Mouse (Mus musculus) embryonic facial prominence, embryonic 14.5 days (tissue): ENCODE results near the gene Nploc4. TPM values are rescaled to one million over a fixed set of nuclear protein-coding genes. Genes with fewer than 3 reads are reported as not detected.

Experiments used
- ATAC-seq: fragments of 200-750 bp; cut with Nextera tagmentation; 2 replicates; pipeline ENCODE4 v1.8.0; 2017; ENCODE audit warnings: low read depth, moderate number of reproducible peaks, moderate TSS enrichment
- DNase-seq: peaks from one replicate; pipeline ENCODE4 v3.0.0-alpha.2; 2015; ENCODE audit warnings: low spot score
- H3K27ac ChIP-seq: fragments of 300-500 bp; sonication (generic); replicated peaks from 2 replicates; pipeline ENCODE4 v1.5.1; 2014; ENCODE audit warnings: low read depth, mild to moderate bottlenecking, low read length, moderate library complexity
- H3K27me3 ChIP-seq: fragments of 300-500 bp; sonication (generic); replicated peaks from 2 replicates; pipeline ENCODE4 v1.6.1; 2014; ENCODE audit warnings: low read length; ENCODE audit not compliant: control insufficient read depth, insufficient read depth
- H3K36me3 ChIP-seq: fragments of 300-500 bp; sonication (generic); 2 replicates; pipeline ENCODE4 v1.6.1; 2014; ENCODE audit warnings: low read length, mixed read lengths; ENCODE audit not compliant: control insufficient read depth, insufficient read depth
- H3K4me1 ChIP-seq: fragments of 300-500 bp; sonication (generic); 2 replicates; pipeline ENCODE4 v1.6.1; 2014; ENCODE audit warnings: antibody characterized with exemption, low read length; ENCODE audit not compliant: control insufficient read depth, insufficient read depth
- H3K4me2 ChIP-seq: fragments of 300-500 bp; sonication (generic); 2 replicates; pipeline ENCODE4 v1.6.1; 2014; ENCODE audit warnings: low read depth, mild to moderate bottlenecking, low read length, moderate library complexity, mixed read lengths
- H3K4me3 ChIP-seq: fragments of 300-500 bp; sonication (generic); 2 replicates; pipeline ENCODE4 v1.5.1; 2014; ENCODE audit warnings: low read depth, mild to moderate bottlenecking, low read length
- H3K9ac ChIP-seq: fragments of 300-500 bp; sonication (generic); 2 replicates; pipeline ENCODE4 v1.6.1; 2014; ENCODE audit warnings: low read depth, mild to moderate bottlenecking, low read length, moderate library complexity, mixed read lengths
- H3K9me3 ChIP-seq: fragments of 300-500 bp; sonication (generic); 2 replicates; pipeline ENCODE4 v1.6.1; 2016; ENCODE audit warnings: low read length; ENCODE audit not compliant: control insufficient read depth
- WGBS: fragments of 180-500 bp; shearing (Covaris S2); extraction: QIAGEN DNeasy Blood & Tissue Kit; methylation state at CpG from one replicate; pipeline ENCODE4 v1.1.7; 2014; 5-methylcytosine and 5-hydroxymethylcytosine counted together
- polyA plus RNA-seq: library from polyadenylated mRNA; unstranded; fragments of >200 nt; fragmentation: Nextera tagmentation; extraction: Ambion mirVana; gene quantifications from 2 replicates; pipeline ENCODE4 v1.2.1, GENCODE M21; 2014

Gene Nploc4
- polyA plus RNA-seq, 1 experiment from 2014 or later: 38.1 TPM

GRCm38 (mm10) chr11:120464365-120464764 lies 26.9 kb upstream of the Nploc4 start:
- Histone ChIP-seq H3K27me3 (no peaks in the 10 kb centered on the region), H3K4me2 (no peak overlapping the region), H3K9me3 (no peaks in the 10 kb centered on the region), H3K36me3 (peaks cover 61% of the 10 kb centered on the region), H3K9ac (no peak overlapping the region), H3K4me3 (no peak overlapping the region), H3K27ac (no peak overlapping the region), H3K4me1 (peaks cover 15% of the 10 kb centered on the region)
- no peak for ATAC-seq
- WGBS: 84% methylated on average over 5 of the region's 5 CpGs
- no peak for DNase-seq

DNA sequence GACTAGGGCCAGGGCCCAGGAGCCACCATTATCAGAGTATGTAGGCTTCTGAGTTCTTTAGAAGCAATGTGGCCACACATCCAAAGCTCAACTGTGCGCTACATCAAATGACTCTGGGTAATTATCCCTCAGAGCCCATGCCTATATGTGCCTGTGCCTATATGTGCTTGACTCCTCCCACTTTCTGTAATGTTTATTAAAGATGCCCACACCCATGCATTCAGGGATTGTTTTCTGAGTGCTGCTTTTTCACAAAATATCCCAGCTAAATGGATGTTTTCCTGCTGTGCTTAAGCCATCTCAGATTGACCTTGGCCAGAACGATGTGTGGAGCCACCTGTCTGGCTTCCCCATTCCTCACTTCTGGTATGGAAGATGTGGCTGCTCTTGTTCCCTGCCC lies 26.0 kb upstream of the Nploc4 start:
- no peak overlapping the region for H3K9ac ChIP-seq
- H3K27me3 ChIP-seq: no peaks in the 10 kb centered on the region
- H3K9me3 ChIP-seq: no peaks in the 10 kb centered on the region
- H3K4me2 ChIP-seq: no peak overlapping the region
- 88% methylated on average over 2 of the region's 2 CpGs for WGBS
- ATAC-seq (no peak), DNase-seq (no peak)
- H3K36me3 ChIP-seq: peaks cover 59% of the 10 kb centered on the region
- H3K4me1 ChIP-seq: peaks cover 12% of the 10 kb centered on the region
- H3K27ac ChIP-seq: no peak overlapping the region
- H3K4me3 ChIP-seq: no peak overlapping the region

GRCm38 (mm10) chr11:120458847-120459597 lies 21.5 kb upstream of the Nploc4 start:
- Histone ChIP-seq H3K27ac (peak overlapping the region; percentile 76; the same call in 1 of the 2 replicates), H3K4me1 (no peaks in the 10 kb centered on the region; the same call in 1 of the 2 replicates), H3K9ac (peak overlapping the region; percentile 94), H3K9me3 (no peaks in the 10 kb centered on the region), H3K4me3 (peak overlapping the region; percentile 71), H3K36me3 (peaks cover 44% of the 10 kb centered on the region), H3K27me3 (no peaks in the 10 kb centered on the region), H3K4me2 (peak overlapping the region; percentile 72)
- DNase-seq: no peak
- no peak for ATAC-seq
- WGBS: 74% methylated on average over 6 of the region's 6 CpGs

- peak; percentile 92 for ATAC-seq
Observed at GRCm38 (mm10) chr11:120457772-120458751, 20.6 kb upstream of the Nploc4 start, which contains the start of the genes Oxld1 and Ccdc137. Gene Oxld1, minus strand, starts transcription at chr11:120458068. Gene Ccdc137, plus strand, starts transcription at chr11:120458115.

DNA sequence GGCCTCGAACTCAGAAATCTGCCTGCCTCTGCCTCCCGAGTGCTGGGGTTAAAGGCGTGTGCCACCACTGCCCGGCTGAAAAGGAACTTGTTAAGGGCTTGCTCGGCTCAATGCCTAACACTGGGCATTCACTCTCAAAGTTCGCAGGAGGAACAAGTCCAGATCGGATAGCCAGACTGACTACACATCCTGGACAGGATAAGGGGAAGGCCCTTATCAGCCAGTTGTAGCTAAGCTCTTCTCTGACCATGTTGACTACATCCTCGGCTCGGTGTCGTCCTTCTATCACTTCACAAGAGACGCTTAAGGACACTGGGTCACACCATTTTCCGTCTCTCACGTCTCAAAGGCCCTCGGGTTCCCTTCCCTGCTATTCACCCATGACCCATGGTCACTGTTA lies 19.9 kb upstream of the Nploc4 start:
- DNase-seq: no peak
- peak; percentile 14 for ATAC-seq
- peak overlapping the region; percentile 76 for H3K27ac ChIP-seq
- H3K36me3 ChIP-seq: peaks cover 30% of the 10 kb centered on the region
- H3K27me3 ChIP-seq: no peaks in the 10 kb centered on the region
- H3K4me1 ChIP-seq: no peaks in the 10 kb centered on the region; the same call in 1 of the 2 replicates
- peak overlapping the region; percentile 72 for H3K4me2 ChIP-seq
- peak overlapping the region; percentile 71 for H3K4me3 ChIP-seq
- no peaks in the 10 kb centered on the region for H3K9me3 ChIP-seq
- WGBS: 37% methylated on average over 14 of the region's 14 CpGs
- peak overlapping the region; percentile 94 for H3K9ac ChIP-seq

More at GRCm38 (mm10) chr11:120457772-120458751, 20.6 kb upstream of the Nploc4 start, which contains the start of the genes Oxld1 and Ccdc137:
- Histone ChIP-seq H3K4me3 (peak within 1 kb of the TSS; percentile 71), H3K27ac (peak within 1 kb of the TSS; percentile 76), H3K4me2 (peak within 1 kb of the TSS; percentile 72), H3K9ac (peak within 1 kb of the TSS; percentile 94), H3K4me1 (no peaks in the 10 kb centered on the region; the same call in 1 of the 2 replicates), H3K36me3 (peaks cover 35% of the 10 kb centered on the region), H3K27me3 (no peaks in the 10 kb centered on the region), H3K9me3 (no peaks in the 10 kb centered on the region)
- DNase-seq: peak; percentile 94
- 6% methylated on average over 51 of the region's 62 CpGs for WGBS

GRCm38 (mm10) chr11:120455413-120455812 lies 17.9 kb upstream of the Nploc4 start:
- Histone ChIP-seq H3K4me2 (no peak overlapping the region), H3K9me3 (no peaks in the 10 kb centered on the region), H3K27me3 (no peaks in the 10 kb centered on the region), H3K27ac (no peak overlapping the region), H3K4me3 (no peak overlapping the region), H3K9ac (no peak overlapping the region), H3K36me3 (peaks cover 11% of the 10 kb centered on the region; the same call in 1 of the 2 replicates), H3K4me1 (no peaks in the 10 kb centered on the region; the same call in 1 of the 2 replicates)
- WGBS: 97% methylated on average over 7 of the region's 7 CpGs
- ATAC-seq (no peak), DNase-seq (no peak)

GRCm38 (mm10) chr11:120454965-120455364 lies 17.5 kb upstream of the Nploc4 start:
- no peaks in the 10 kb centered on the region; the same call in 1 of the 2 replicates for H3K4me1 ChIP-seq
- no peak overlapping the region for H3K27ac ChIP-seq

DNA sequence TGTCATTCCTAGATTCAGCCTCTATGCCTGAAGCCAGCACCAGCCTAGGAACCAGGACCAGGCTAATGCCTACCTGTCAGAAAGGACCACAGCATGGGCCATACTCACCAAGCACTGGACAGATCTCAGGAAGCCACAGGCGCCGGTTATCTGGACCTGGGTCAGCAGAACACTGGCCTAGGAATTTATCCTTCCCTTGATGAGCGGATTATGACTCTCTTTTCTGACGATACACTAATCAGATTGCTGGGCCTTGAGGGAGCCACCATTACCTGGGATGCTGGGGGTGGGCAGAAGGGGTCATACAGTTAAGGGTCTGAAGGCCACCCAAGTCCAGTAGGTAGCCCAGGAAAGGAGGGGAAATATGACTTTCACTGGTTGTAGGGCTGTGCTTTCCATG lies 15.8 kb upstream of the Nploc4 start, which contains the start of gene Pde6g:
Gene Pde6g (minus strand): TSS at position 195 of the 400 bp plus-strand sequence.
- ATAC-seq (no peak), DNase-seq (no peak)
- no peak within 1 kb of the TSS for H3K27ac ChIP-seq
- no peaks in the 10 kb centered on the region; the same call in 1 of the 2 replicates for H3K4me1 ChIP-seq
- no peaks in the 10 kb centered on the region for H3K27me3 ChIP-seq
- H3K36me3 ChIP-seq: no peaks in the 10 kb centered on the region
- WGBS: 82% methylated on average over 4 of the region's 4 CpGs
- H3K4me3 ChIP-seq: no peak within 1 kb of the TSS
- H3K9ac ChIP-seq: no peak within 1 kb of the TSS
- no peak within 1 kb of the TSS for H3K4me2 ChIP-seq
- no peaks in the 10 kb centered on the region for H3K9me3 ChIP-seq

More at GRCm38 (mm10) chr11:120454965-120455364, 17.5 kb upstream of the Nploc4 start:
- ATAC-seq (no peak), DNase-seq (no peak)
- 86% methylated on average over 4 of the region's 4 CpGs for WGBS
- peaks cover 8% of the 10 kb centered on the region; the same call in 1 of the 2 replicates for H3K36me3 ChIP-seq
- no peaks in the 10 kb centered on the region for H3K27me3 ChIP-seq
- no peak overlapping the region for H3K4me3 ChIP-seq
- H3K9ac ChIP-seq: no peak overlapping the region
- no peaks in the 10 kb centered on the region for H3K9me3 ChIP-seq
- H3K4me2 ChIP-seq: no peak overlapping the region
